Mouse (Mus musculus): ENCODE results near the gene Polr2l. TPM values are rescaled to one million over a fixed set of nuclear protein-coding genes. Genes with fewer than 3 reads are reported as not detected.

The Polr2l gene
- polyA plus RNA-seq, 1 experiment from 2014 or later: 57.1 TPM

GRCm38 (mm10) chr7:141439140-141439679, 35.7 kb downstream of the Polr2l start:
- Histone ChIP-seq H3K4me2 (ENCODE audit: low read depth, low read length) (no peak overlapping the region), H3K4me1 (ENCODE audit: control insufficient read depth, insufficient read depth, low read length) (peaks cover 42% of the 10 kb centered on the region), H3K9ac (ENCODE audit: low read depth, low read length) (no peak overlapping the region), H3K9me3 (ENCODE audit: control insufficient read depth, low read length) (no peaks in the 10 kb centered on the region), H3K27me3 (replicated peaks; ENCODE audit: control insufficient read depth, insufficient read depth, low read length) (no peaks in the 10 kb centered on the region), H3K27ac (ENCODE audit: low read length) (no peak overlapping the region), H3K4me3 (ENCODE audit: low read length) (no peak overlapping the region), H3K36me3 (ENCODE audit: control insufficient read depth, insufficient read depth, low read length) (peaks cover 5% of the 10 kb centered on the region; the same call in 1 of the 2 replicates)
- ATAC-seq: no peak
- 95% methylated on average over 10 of the region's 10 CpGs for WGBS

- Histone ChIP-seq H3K4me2 (ENCODE audit: low read depth, low read length) (no peak overlapping the region), H3K4me3 (ENCODE audit: low read length) (no peak overlapping the region), H3K27me3 (replicated peaks; ENCODE audit: control insufficient read depth, insufficient read depth, low read length) (no peaks in the 10 kb centered on the region), H3K4me1 (ENCODE audit: control insufficient read depth, insufficient read depth, low read length) (peaks cover 44% of the 10 kb centered on the region), H3K9me3 (ENCODE audit: control insufficient read depth, low read length) (no peaks in the 10 kb centered on the region), H3K9ac (ENCODE audit: low read depth, low read length) (no peak overlapping the region; the same call in 1 of the 2 replicates), H3K27ac (ENCODE audit: low read length) (no peak overlapping the region), H3K36me3 (ENCODE audit: control insufficient read depth, insufficient read depth, low read length) (peaks cover 9% of the 10 kb centered on the region)
- WGBS: 90% methylated on average over 12 of the region's 12 CpGs
- no peak for ATAC-seq
Observed at GRCm38 (mm10) chr7:141438201-141438968, 36.5 kb downstream of the Polr2l start.

- H3K27me3 ChIP-seq (replicated peaks; ENCODE audit: control insufficient read depth, insufficient read depth, low read length): no peaks in the 10 kb centered on the region
- peak within 1 kb of the TSS; percentile 85 for H3K9ac ChIP-seq (ENCODE audit: low read depth, low read length)
- peaks cover 10% of the 10 kb centered on the region for H3K36me3 ChIP-seq (ENCODE audit: control insufficient read depth, insufficient read depth, low read length)
- H3K9me3 ChIP-seq (ENCODE audit: control insufficient read depth, low read length): no peaks in the 10 kb centered on the region
- peak within 1 kb of the TSS; percentile 43 for H3K27ac ChIP-seq (ENCODE audit: low read length)
- peak; percentile 82 for ATAC-seq
- peaks cover 35% of the 10 kb centered on the region for H3K4me1 ChIP-seq (ENCODE audit: control insufficient read depth, insufficient read depth, low read length)
- WGBS: 6% methylated on average over 50 of the region's 53 CpGs
- peak within 1 kb of the TSS; percentile 94 for H3K4me2 ChIP-seq (ENCODE audit: low read depth, low read length)
- peak within 1 kb of the TSS; percentile 75 for H3K4me3 ChIP-seq (ENCODE audit: low read length)
Observed at GRCm38 (mm10) chr7:141437178-141438120, 37.5 kb downstream of the Polr2l start, which contains the start of gene Slc25a22. TSS of gene Slc25a22 (minus strand) at chr7:141437892.

GRCm38 (mm10) chr7:141436523-141436892, 38.4 kb downstream of the Polr2l start:
- Histone ChIP-seq H3K4me1 (ENCODE audit: control insufficient read depth, insufficient read depth, low read length) (peaks cover 31% of the 10 kb centered on the region), H3K27ac (ENCODE audit: low read length) (peak overlapping the region; percentile 43), H3K4me2 (ENCODE audit: low read depth, low read length) (peak overlapping the region; percentile 94), H3K9ac (ENCODE audit: low read depth, low read length) (peak overlapping the region; percentile 85), H3K9me3 (ENCODE audit: control insufficient read depth, low read length) (no peaks in the 10 kb centered on the region), H3K36me3 (ENCODE audit: control insufficient read depth, insufficient read depth, low read length) (peaks cover 15% of the 10 kb centered on the region), H3K27me3 (replicated peaks; ENCODE audit: control insufficient read depth, insufficient read depth, low read length) (no peaks in the 10 kb centered on the region), H3K4me3 (ENCODE audit: low read length) (peak overlapping the region; percentile 75)
- no peak for ATAC-seq
- 48% methylated on average over 2 of the region's 2 CpGs for WGBS

GRCm38 (mm10) chr7:141435856-141436522, 38.9 kb downstream of the Polr2l start:
- ATAC-seq: no peak
- Histone ChIP-seq H3K36me3 (ENCODE audit: control insufficient read depth, insufficient read depth, low read length) (peaks cover 18% of the 10 kb centered on the region), H3K4me1 (ENCODE audit: control insufficient read depth, insufficient read depth, low read length) (peaks cover 31% of the 10 kb centered on the region), H3K9me3 (ENCODE audit: control insufficient read depth, low read length) (no peaks in the 10 kb centered on the region), H3K4me2 (ENCODE audit: low read depth, low read length) (peak overlapping the region; percentile 94), H3K27me3 (replicated peaks; ENCODE audit: control insufficient read depth, insufficient read depth, low read length) (no peaks in the 10 kb centered on the region), H3K9ac (ENCODE audit: low read depth, low read length) (peak overlapping the region; percentile 85; the same call in 1 of the 2 replicates), H3K4me3 (ENCODE audit: low read length) (no peak overlapping the region), H3K27ac (ENCODE audit: low read length) (peak overlapping the region; percentile 48)
- 73% methylated on average over 9 of the region's 9 CpGs for WGBS

- Histone ChIP-seq H3K36me3 (ENCODE audit: control insufficient read depth, insufficient read depth, low read length) (peaks cover 25% of the 10 kb centered on the region), H3K4me2 (ENCODE audit: low read depth, low read length) (peak overlapping the region; percentile 85), H3K27ac (ENCODE audit: low read length) (peak overlapping the region; percentile 48), H3K9me3 (ENCODE audit: control insufficient read depth, low read length) (no peaks in the 10 kb centered on the region), H3K4me3 (ENCODE audit: low read length) (peak overlapping the region; percentile 53), H3K4me1 (ENCODE audit: control insufficient read depth, insufficient read depth, low read length) (peaks cover 33% of the 10 kb centered on the region), H3K27me3 (replicated peaks; ENCODE audit: control insufficient read depth, insufficient read depth, low read length) (no peaks in the 10 kb centered on the region), H3K9ac (ENCODE audit: low read depth, low read length) (peak overlapping the region; percentile 66)
- WGBS: 6% methylated on average over 17 of the region's 17 CpGs
- peak; percentile 41 for ATAC-seq
Observed at GRCm38 (mm10) chr7:141435129-141435855, 39.6 kb downstream of the Polr2l start.

- H3K4me3 ChIP-seq (ENCODE audit: low read length): peak overlapping the region; percentile 53
- H3K4me1 ChIP-seq (ENCODE audit: control insufficient read depth, insufficient read depth, low read length): peaks cover 40% of the 10 kb centered on the region
- peak overlapping the region; percentile 66 for H3K9ac ChIP-seq (ENCODE audit: low read depth, low read length)
- whole genome bisulfite sequencing: 19% methylated on average over 8 of the region's 8 CpGs
- H3K27me3 ChIP-seq (replicated peaks; ENCODE audit: control insufficient read depth, insufficient read depth, low read length): no peaks in the 10 kb centered on the region
- peak overlapping the region; percentile 5 for H3K27ac ChIP-seq (ENCODE audit: low read length)
- peak overlapping the region; percentile 85 for H3K4me2 ChIP-seq (ENCODE audit: low read depth, low read length)
- H3K36me3 ChIP-seq (ENCODE audit: control insufficient read depth, insufficient read depth, low read length): peaks cover 26% of the 10 kb centered on the region
- H3K9me3 ChIP-seq (ENCODE audit: control insufficient read depth, low read length): no peaks in the 10 kb centered on the region
- ATAC-seq: no peak
Observed at GRCm38 (mm10) chr7:141434464-141434863, 40.5 kb downstream of the Polr2l start.

GRCm38 (mm10) chr7:141433517-141434400, 41.2 kb downstream of the Polr2l start:
- no peak for ATAC-seq
- no peaks in the 10 kb centered on the region for H3K27me3 ChIP-seq (replicated peaks; ENCODE audit: control insufficient read depth, insufficient read depth, low read length)
- no peaks in the 10 kb centered on the region for H3K9me3 ChIP-seq (ENCODE audit: control insufficient read depth, low read length)
- H3K4me1 ChIP-seq (ENCODE audit: control insufficient read depth, insufficient read depth, low read length): peaks cover 42% of the 10 kb centered on the region
- no peak overlapping the region for H3K27ac ChIP-seq (ENCODE audit: low read length)
- peak overlapping the region; percentile 66 for H3K9ac ChIP-seq (ENCODE audit: low read depth, low read length)
- H3K36me3 ChIP-seq (ENCODE audit: control insufficient read depth, insufficient read depth, low read length): peaks cover 26% of the 10 kb centered on the region
- peak overlapping the region; percentile 53 for H3K4me3 ChIP-seq (ENCODE audit: low read length)
- WGBS: 74% methylated on average over 15 of the region's 15 CpGs
- peak overlapping the region; percentile 85 for H3K4me2 ChIP-seq (ENCODE audit: low read depth, low read length)
